Mouse (Mus musculus): ENCODE measurements around the gene Hap1. TPM values are rescaled to one million over a fixed set of nuclear protein-coding genes. Genes with fewer than 3 reads are reported as not detected.

Hap1 gene
- polyA plus RNA-seq, 1 experiment from 2014 or later: 128 TPM

DNA sequence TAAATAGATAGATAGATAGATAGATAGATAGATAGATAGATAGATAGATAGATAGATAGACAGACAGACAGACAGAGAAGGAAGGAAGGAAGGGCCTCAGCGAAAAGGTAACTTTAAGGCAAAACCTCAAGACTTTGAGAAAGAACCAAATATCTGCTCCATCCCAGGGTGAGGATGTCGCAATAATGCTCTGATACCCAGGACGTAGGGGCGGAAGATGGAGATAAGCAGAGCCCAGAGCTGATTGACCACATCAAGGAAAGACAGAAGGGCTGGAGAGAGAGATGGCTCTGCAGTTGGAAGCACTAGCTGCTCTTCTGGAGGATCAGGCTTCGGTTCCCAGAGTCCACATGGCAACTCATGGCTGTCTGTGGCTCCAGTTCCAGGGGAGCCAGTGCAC is 54.6 kb downstream of the Hap1 start:
- Histone ChIP-seq H3K27ac (replicated peaks) (no peak overlapping the region), H3K9ac (replicated peaks) (no peak overlapping the region), H3K4me1 (peaks cover 4% of the 10 kb centered on the region; the same call in 1 of the 2 replicates), H3K4me2 (replicated peaks) (no peak overlapping the region), H3K36me3 (no peaks in the 10 kb centered on the region), H3K4me3 (no peak overlapping the region), H3K9me3 (no peaks in the 10 kb centered on the region), H3K27me3 (no peaks in the 10 kb centered on the region)
- WGBS: 93% methylated on average over 5 of the region's 5 CpGs
- ATAC-seq (replicated peaks): no peak

- no peak overlapping the region for H3K9ac ChIP-seq (replicated peaks)
- no peak overlapping the region for H3K27ac ChIP-seq (replicated peaks)
- H3K4me2 ChIP-seq (replicated peaks): no peak overlapping the region
- H3K27me3 ChIP-seq: no peaks in the 10 kb centered on the region
- WGBS: 9% methylated on average over 5 of the region's 5 CpGs
- H3K4me1 ChIP-seq: peaks cover 4% of the 10 kb centered on the region; the same call in 1 of the 2 replicates
- ATAC-seq (replicated peaks): no peak
- H3K9me3 ChIP-seq: no peaks in the 10 kb centered on the region
- no peak overlapping the region for H3K4me3 ChIP-seq
- H3K36me3 ChIP-seq: no peaks in the 10 kb centered on the region
Observed at GRCm38 (mm10) chr11:100300293-100300692, 55.6 kb downstream of the Hap1 start.

DNA sequence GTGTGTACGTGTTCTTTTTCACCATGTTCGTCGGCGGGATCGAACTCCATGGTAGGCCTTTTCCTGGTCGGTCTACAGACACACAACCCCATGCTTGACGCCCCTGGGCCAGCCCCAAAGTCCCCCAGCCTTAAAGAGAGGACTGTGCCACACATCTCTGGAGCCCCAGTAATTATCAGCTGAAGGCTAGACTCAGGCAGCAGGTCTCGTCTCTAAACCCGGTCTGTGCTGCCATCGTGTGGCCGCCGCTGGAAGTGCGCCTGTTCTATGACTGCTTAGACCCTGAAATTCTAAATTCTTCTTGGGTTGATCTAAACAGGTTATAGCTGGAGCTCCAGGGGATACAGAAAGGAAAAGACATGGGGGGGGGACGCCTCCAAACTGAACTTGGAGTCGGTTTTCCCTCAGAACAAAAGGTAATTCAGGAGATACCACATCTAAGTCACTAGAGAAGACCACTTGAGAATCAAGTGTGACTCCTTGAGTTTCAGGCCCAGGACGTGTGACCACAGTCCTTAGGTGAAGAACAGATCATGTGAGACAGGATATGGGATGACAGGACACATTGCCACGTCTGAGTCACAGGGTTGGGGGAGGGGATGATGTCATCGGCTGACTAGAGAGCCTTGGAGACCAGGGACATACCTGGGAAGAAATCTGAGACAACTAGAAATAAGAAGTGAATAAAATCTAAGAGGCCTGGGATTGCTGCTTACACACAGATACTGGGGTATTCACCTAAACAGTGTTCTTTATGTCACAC is 57.5 kb downstream of the Hap1 start:
- H3K4me3 ChIP-seq: peak overlapping the region; percentile 23
- 0 out of 2 replicates have a peak overlapping the region, but pooled peaks have one; percentile 30 for H3K9ac ChIP-seq (replicated peaks)
- H3K36me3 ChIP-seq: no peaks in the 10 kb centered on the region
- H3K4me1 ChIP-seq: peaks cover 4% of the 10 kb centered on the region; the same call in 1 of the 2 replicates
- H3K4me2 ChIP-seq (replicated peaks): peak overlapping the region; percentile 32
- 20% methylated on average over 18 of the region's 18 CpGs for WGBS
- H3K27me3 ChIP-seq: no peaks in the 10 kb centered on the region
- H3K9me3 ChIP-seq: no peaks in the 10 kb centered on the region
- ATAC-seq (replicated peaks): peak; percentile 79
- H3K27ac ChIP-seq (replicated peaks): no peak overlapping the region

DNA sequence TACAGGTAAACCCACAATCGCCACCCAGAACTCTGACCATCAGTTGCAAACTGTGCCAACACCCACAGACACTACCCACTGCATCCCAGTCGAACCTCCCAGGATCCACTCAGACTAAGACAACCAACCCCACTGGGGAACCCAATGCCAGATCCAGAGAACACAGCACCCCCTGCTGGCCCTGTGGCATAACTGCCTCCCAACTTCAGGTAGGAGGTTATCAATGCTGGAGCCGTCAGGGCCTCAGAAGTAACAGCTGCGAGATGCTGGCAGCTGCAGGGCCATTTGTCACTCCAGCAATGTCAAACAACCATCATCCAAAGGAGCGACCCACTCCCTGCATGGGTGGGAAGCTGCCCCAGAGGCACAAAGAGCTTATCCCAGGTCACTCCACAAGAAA is 58.1 kb downstream of the Hap1 start:
- Histone ChIP-seq H3K27ac (replicated peaks) (no peak overlapping the region), H3K27me3 (no peaks in the 10 kb centered on the region), H3K9ac (replicated peaks) (no peak overlapping the region), H3K4me3 (0 out of 2 replicates have a peak overlapping the region, but pooled peaks have one; percentile 23), H3K4me1 (peaks cover 9% of the 10 kb centered on the region; the same call in 1 of the 2 replicates), H3K9me3 (no peaks in the 10 kb centered on the region), H3K36me3 (no peaks in the 10 kb centered on the region), H3K4me2 (replicated peaks) (peak overlapping the region; percentile 32)
- WGBS: 46% methylated on average over 5 of the region's 5 CpGs
- no peak for ATAC-seq (replicated peaks)

Other genes starting within 250 kb of the Hap1 start
- gene Krt13, start 234.6 kb downstream of the Hap1 start, polyA plus RNA-seq (2015; fragmentation: Nextera tagmentation; extraction: Ambion mirVana): not detected in 2 replicates
- gene Krt15, start 220.2 kb downstream of the Hap1 start, polyA plus RNA-seq (2015; fragmentation: Nextera tagmentation; extraction: Ambion mirVana): 0.60 TPM in 1 of 2 replicates, not detected in the other
- gene Krt19, start 207.5 kb downstream of the Hap1 start, polyA plus RNA-seq (2015; fragmentation: Nextera tagmentation; extraction: Ambion mirVana): 0.32 and 3.8 TPM in 2 replicates
- not detected in 2 replicates for gene Krt9, start 162.9 kb downstream of the Hap1 start, polyA plus RNA-seq (2015; fragmentation: Nextera tagmentation; extraction: Ambion mirVana)
- 0.25 TPM in 1 of 2 replicates, not detected in the other for gene Krt14, start 148.6 kb downstream of the Hap1 start, polyA plus RNA-seq (2015; fragmentation: Nextera tagmentation; extraction: Ambion mirVana)
- gene Krt16, start 107.2 kb downstream of the Hap1 start, polyA plus RNA-seq (2015; fragmentation: Nextera tagmentation; extraction: Ambion mirVana): not detected in 2 replicates
- gene Krt17, start 95.1 kb downstream of the Hap1 start, polyA plus RNA-seq (2015; fragmentation: Nextera tagmentation; extraction: Ambion mirVana): 0.31 TPM in 1 of 2 replicates, not detected in the other
- gene Krt42, start 86.3 kb downstream of the Hap1 start, polyA plus RNA-seq (2015; fragmentation: Nextera tagmentation; extraction: Ambion mirVana): not detected in 2 replicates
- 1,252 and 1,271 TPM in 2 replicates for gene Eif1, start 36.2 kb downstream of the Hap1 start, polyA plus RNA-seq (2015; fragmentation: Nextera tagmentation; extraction: Ambion mirVana)
- gene Gast, start 21.7 kb downstream of the Hap1 start, polyA plus RNA-seq (2015; fragmentation: Nextera tagmentation; extraction: Ambion mirVana): 0.57 and 0.78 TPM in 2 replicates
- gene Jup, start 41.6 kb upstream of the Hap1 start, polyA plus RNA-seq (2015; fragmentation: Nextera tagmentation; extraction: Ambion mirVana): 51.4 and 55.4 TPM in 2 replicates
- 13.5 and 14.4 TPM in 2 replicates for gene P3h4, start 58.7 kb upstream of the Hap1 start, polyA plus RNA-seq (2015; fragmentation: Nextera tagmentation; extraction: Ambion mirVana)
- gene Fkbp10, start 59.6 kb upstream of the Hap1 start, polyA plus RNA-seq (2015; fragmentation: Nextera tagmentation; extraction: Ambion mirVana): 16.9 and 17.3 TPM in 2 replicates
- 103 and 112 TPM in 2 replicates for gene Nt5c3b, start 85.7 kb upstream of the Hap1 start, polyA plus RNA-seq (2015; fragmentation: Nextera tagmentation; extraction: Ambion mirVana)
- 0.67 and 0.69 TPM in 2 replicates for gene Klhl10, start 85.8 kb upstream of the Hap1 start, polyA plus RNA-seq (2015; fragmentation: Nextera tagmentation; extraction: Ambion mirVana)
- gene Klhl11, start 116.6 kb upstream of the Hap1 start, polyA plus RNA-seq (2015; fragmentation: Nextera tagmentation; extraction: Ambion mirVana): 13.5 and 14.0 TPM in 2 replicates
- 230 and 237 TPM in 2 replicates for gene Acly, start 171.9 kb upstream of the Hap1 start, polyA plus RNA-seq (2015; fragmentation: Nextera tagmentation; extraction: Ambion mirVana)
- gene Ttc25, start 189.5 kb upstream of the Hap1 start, polyA plus RNA-seq (2015; fragmentation: Nextera tagmentation; extraction: Ambion mirVana): 1.1 and 2.1 TPM in 2 replicates
- gene Cnp, start 218.8 kb upstream of the Hap1 start, polyA plus RNA-seq (2015; fragmentation: Nextera tagmentation; extraction: Ambion mirVana): 23.4 and 26.9 TPM in 2 replicates